Mouse (Mus musculus): ENCODE data around the gene Mt3.
"Not testable (repeated sequence)": the region's sequence is repeated elsewhere in the genome, so short reads cannot be mapped to it uniquely, and the experiment has no call there.

Gene Mt3

DNA sequence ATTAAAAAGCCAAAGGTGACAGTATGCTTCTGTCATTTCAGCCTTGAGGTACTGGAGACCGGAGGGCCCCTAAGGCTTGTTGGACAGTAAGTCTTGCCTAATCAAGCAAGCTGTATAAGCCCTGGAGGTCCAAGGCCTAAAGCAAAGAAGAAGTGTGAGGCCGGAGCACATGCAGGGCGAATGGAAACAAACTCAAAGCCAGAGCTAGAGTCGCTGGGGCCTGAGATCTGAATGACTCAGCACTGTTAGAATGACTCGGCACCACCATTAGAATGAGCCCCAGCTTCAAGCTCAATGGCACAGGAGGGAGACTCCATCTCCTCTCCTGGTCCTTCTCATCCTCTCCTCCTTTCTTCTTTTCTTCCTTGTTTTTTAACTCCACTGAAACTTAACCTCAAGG, 1.5 kb upstream of the Mt3 start:
- no peak for DNase-seq (ENCODE audit: extremely low spot score)

GRCm38 (mm10) chr8:94153451-94153850, 1.0 kb downstream of the Mt3 start:
- DNase-seq (ENCODE audit: extremely low spot score) = no peak

DNA sequence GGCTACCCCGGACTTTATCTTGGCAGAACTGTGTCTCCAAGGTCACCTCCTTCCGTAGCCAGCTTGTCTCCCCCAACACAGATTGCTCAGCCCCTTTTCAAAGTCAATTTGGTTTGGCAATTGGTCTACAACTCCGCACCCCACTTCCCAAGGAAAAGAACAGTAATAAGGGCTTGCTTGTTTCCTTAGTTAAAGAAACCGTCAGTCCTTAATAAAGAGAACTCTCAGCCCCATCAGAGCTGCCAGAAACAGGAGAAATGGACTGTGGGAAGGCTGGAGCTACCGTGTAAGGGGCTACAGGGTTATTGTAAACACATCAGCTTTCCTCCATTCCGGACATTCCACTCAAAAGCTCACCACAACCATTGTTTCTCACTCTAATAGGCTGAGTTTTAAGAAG, 2.1 kb downstream of the Mt3 start:
- DNase-seq (ENCODE audit: extremely low spot score) = no peak

- DNase-seq (ENCODE audit: extremely low spot score) = no peak
Measured at GRCm38 (mm10) chr8:94156092-94156491, 3.7 kb downstream of the Mt3 start.

GRCm38 (mm10) chr8:94165772-94166171, 13.4 kb downstream of the Mt3 start:
- not testable (repeated sequence) for DNase-seq (ENCODE audit: extremely low spot score)

DNA sequence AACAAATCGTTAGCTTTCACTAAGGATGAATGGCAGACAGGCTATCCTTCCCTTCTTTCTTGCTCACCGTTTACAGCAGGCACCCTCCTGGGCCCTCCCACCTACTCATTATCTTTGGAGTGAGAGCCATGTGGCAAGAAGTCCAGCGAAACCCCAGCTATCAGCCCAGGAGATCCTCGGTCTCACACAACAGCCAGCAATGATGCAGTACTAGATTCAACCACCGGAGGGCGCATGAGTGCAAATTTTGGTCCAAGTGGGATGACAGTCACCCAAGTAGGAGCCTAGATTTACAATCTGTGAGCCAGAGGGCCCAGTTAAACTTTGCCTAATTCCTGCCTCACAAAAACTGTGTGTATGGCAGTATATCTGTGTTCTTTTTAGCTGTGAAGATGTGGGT, 14.8 kb downstream of the Mt3 start:
- DNase-seq (ENCODE audit: extremely low spot score) = peak; percentile 89

- no peak for DNase-seq (ENCODE audit: extremely low spot score)
Measured at GRCm38 (mm10) chr8:94169547-94169946, 17.1 kb downstream of the Mt3 start.

- no peak for DNase-seq (ENCODE audit: extremely low spot score)
Measured at GRCm38 (mm10) chr8:94171321-94171755, 18.9 kb downstream of the Mt3 start.

DNA sequence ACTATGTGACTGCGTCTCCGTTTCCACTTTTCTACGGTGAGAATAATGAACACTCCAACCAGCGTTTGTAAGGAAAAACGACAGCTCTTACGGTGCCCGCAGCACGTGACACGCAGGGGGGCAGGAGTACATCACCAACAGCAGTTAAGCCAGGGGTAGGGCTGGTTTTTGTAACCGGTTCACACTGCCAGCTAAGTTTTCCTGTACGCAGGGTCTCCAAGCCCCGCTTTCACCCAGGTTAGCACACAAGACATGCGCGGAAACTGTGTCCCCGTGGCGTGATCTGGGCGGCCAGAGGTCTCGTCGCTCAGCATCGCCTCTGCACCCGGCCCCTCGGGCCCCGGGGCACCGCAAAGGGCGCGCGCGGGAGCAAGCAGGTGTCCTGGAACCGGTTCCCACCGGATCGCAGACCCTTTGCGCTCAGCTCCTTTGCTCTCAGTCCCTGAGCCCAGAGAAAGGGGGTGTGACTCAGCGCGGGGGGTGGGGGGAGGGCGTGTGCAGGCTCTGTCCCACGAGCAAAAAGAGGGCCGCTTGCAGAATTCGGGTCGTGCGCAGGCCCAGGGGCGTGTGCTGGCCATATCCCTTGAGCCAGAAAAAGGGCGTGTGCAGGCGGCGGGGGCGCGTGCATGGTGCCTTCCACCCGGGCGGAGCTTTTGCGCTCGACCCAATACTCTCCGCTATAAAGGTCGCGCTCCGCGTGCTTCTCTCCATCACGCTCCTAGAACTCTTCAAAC, 19.8 kb downstream of the Mt3 start, which contains the start of gene Mt2:
TSS of gene Mt2 (plus strand) at position 590 of the 734 bp plus-strand sequence.
- DNase-seq (ENCODE audit: extremely low spot score) = peak; percentile 61

DNA sequence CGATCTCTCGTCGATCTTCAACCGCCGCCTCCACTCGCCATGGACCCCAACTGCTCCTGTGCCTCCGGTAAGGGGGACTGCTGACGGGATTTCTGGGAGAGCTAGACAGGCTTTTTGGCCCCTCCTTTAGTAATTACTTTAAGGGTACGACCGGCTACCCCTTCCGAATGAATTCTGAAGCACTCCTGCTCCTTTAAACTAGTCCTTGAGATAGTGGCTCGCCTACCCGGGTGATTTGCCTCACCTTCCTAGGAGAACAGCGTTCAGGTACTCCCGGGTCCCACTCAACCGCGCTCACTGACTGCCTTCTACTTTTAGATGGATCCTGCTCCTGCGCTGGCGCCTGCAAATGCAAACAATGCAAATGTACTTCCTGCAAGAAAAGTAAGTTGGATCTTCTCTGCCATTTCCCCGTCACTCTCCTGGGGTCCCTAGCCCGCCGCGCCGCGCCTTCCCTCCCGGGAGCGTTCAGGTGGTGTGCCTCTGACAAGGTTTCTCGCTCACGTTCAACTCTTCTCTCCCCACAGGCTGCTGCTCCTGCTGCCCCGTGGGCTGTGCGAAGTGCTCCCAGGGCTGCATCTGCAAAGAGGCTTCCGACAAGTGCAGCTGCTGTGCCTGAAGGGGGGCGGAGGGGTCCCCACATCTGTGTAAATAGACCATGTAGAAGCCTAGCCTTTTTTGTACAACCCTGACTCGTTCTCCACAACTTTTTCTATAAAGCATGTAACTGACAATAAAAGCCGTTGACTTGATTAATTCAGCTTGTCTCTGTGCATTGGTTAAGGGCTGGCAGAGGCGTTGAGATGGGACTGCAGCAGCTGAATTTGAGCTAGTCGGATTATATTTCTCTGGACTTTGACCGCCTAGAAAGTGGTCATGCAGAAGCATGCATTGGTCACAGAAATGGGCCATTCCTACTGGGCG, 20.7 kb downstream of the Mt3 start:
- DNase-seq (ENCODE audit: extremely low spot score) = peak; percentile 40

DNA sequence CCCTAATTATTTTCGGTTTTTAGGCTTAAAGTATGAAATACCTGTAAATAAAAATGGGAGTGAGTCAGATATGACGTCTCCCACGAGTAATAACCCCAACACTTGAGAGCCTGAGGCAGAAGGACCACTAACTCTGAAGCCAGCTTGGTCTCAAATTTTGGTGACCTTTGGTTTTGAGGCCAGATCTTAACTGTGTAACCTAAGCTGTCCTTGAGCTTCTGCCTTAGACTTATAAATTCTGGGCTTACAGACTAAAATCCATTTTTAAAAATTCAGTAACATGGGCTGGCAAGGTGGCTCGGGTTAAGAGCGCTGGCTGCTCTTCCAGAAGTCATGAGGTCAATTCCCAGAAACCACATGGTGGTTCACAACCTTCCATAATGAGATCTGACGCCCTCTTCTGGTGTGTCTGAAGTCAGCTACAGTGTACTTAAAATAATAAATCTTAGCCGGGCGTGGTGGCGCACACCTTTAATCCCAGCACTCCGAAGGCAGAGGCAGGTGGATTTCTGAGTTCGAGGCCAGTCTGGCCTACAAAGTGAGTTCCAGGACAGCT, 21.5 kb downstream of the Mt3 start:
- DNase-seq (ENCODE audit: extremely low spot score) = no peak

DNA sequence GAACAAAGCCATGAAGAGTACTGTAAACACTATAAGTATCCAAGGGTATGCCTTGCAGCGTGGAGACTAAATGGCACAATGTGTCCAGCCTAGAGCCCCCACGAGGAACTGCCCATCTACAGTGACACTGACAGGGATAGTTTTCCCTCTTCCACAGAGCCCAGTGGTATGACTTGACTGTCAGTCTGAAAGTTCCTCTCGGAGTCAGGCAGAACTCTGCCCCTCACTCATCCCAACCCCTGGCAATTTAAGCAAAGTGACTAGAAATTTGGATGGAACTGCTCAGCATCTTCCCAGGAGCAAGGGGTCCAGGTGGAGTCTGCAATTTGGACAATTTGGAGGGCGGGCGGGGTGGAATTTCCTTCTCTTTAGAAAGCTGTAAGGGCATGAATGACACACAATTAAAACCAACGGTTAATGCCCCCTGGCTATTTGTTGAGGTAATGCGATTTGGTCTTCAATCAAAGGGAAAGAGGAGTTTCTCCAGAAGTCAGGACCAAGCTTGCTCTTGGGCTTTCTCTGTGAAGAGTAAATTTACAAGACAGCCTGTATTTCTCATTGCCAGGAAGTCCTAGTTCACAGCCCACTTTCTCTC, 22.3 kb downstream of the Mt3 start:
- no peak for DNase-seq (ENCODE audit: extremely low spot score)

- no peak for DNase-seq (ENCODE audit: extremely low spot score)
Measured at GRCm38 (mm10) chr8:94177716-94178390, 25.4 kb downstream of the Mt3 start.

DNA sequence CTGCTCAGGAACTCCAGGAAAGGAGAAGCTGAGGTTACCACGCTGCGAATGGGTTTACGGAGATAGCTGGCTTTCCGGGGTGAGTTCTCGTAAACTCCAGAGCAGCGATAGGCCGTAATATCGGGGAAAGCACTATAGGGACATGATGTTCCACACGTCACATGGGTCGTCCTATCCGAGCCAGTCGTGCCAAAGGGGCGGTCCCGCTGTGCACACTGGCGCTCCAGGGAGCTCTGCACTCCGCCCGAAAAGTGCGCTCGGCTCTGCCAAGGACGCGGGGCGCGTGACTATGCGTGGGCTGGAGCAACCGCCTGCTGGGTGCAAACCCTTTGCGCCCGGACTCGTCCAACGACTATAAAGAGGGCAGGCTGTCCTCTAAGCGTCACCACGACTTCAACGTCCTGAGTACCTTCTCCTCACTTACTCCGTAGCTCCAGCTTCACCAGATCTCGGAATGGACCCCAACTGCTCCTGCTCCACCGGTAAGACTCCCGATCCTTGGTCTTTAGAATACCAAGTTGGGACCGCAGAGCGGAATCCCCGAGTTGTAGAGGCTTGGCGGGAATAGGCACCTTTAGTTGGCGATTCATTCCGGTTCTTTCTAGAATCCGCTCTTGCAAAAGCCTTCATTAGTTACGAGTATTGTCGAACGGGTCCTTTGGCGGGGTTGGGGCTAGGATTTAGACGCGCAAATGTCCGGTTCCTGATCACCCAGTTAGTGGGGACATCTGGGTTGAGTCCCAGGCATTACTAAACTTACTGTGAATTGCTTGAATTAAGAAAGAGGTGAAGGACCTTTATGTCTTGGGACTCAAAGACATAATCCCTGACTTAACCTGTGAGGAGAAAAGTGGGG, 26.7 kb downstream of the Mt3 start, which contains the start of gene Mt1:
TSS of gene Mt1 (plus strand) at position 226 of the 856 bp plus-strand sequence.
- peak; percentile 70 for DNase-seq (ENCODE audit: extremely low spot score)

DNA sequence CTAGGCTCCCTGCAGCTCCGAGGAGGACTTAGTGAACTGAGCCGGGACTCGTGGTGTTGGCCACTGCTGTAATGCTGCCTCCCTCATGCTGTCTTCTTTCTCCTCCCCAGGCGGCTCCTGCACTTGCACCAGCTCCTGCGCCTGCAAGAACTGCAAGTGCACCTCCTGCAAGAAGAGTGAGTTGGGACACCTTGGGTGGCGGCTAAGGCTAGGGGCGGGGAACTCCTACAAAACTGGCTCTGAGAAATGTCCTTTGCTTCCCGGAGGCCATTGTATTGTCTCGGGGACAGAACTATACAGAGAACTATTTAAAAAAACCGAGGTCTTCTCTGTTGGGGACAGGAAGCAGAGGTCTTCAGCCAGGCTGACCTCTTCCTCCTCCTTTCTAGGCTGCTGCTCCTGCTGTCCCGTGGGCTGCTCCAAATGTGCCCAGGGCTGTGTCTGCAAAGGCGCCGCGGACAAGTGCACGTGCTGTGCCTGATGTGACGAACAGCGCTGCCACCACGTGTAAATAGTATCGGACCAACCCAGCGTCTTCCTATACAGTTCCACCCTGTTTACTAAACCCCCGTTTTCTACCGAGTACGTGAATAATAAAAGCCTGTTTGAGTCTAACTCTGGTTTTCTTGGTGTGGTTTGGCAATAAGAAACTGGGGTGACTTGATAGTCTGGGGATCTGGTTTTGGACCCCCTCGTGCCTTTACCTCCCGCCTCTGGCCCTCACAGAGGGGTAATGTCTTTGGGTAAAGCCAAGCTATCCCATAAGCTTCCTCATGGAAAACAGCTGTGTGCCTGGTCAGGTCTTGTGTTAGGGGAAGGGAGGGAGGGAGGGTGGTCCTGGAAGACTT, 27.5 kb downstream of the Mt3 start:
- DNase-seq (ENCODE audit: extremely low spot score) = peak; percentile 42

- no peak for DNase-seq (ENCODE audit: extremely low spot score)
Measured at GRCm38 (mm10) chr8:94180561-94180908, 28.1 kb downstream of the Mt3 start.

GRCm38 (mm10) chr8:94182055-94182929, 29.9 kb downstream of the Mt3 start:
- no peak for DNase-seq (ENCODE audit: extremely low spot score)

DNA sequence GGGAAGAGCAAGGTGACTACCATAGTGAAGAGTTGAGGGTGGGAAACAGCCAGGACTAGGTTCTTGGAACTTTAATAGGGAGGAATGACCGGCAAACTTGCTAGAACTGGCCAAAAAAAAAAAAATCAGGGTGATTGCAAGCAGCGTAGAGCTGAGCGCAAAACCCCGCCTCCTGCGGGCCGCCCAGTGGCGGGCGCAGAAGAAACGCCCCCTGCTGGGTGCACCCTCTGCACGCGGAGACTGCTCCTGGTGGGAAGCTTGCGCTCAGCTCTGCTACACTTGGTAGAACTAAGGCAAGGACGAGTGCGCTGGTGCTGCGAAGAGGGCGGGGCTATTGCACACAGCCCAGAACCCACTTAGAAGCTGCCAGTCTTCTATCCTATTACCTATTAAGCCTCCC, 30.7 kb downstream of the Mt3 start:
- DNase-seq (ENCODE audit: extremely low spot score) = peak; percentile 78
